Mouse (Mus musculus) brown adipose tissue, adult 24 weeks (tissue): Measurements from ENCODE around the gene Prn. TPM values are rescaled to one million over a fixed set of nuclear protein-coding genes. Genes with fewer than 3 reads are reported as not detected.
A peak's percentile ranks its signal among the peaks of the same experiment; 100 is the strongest.

Experiments used
- H3K27ac ChIP-seq: fragments of 200-500 bp; replicated peaks from 2 replicates; pipeline ENCODE4 v1.5.1; 2012; ENCODE audit warnings: low read depth, mild to moderate bottlenecking, low read length
- H3K4me1 ChIP-seq: fragments of 200-500 bp; 2 replicates; pipeline ENCODE4 v1.6.1; 2012; ENCODE audit warnings: low read length, mixed read lengths; ENCODE audit not compliant: control insufficient read depth, insufficient read depth, insufficient read length
- H3K4me3 ChIP-seq: fragments of 200-500 bp; 2 replicates; pipeline ENCODE4 v1.5.1; 2012; ENCODE audit warnings: low read depth, mild to moderate bottlenecking, low read length, moderate library complexity; ENCODE audit not compliant: insufficient read depth
- polyA plus RNA-seq: library from polyadenylated mRNA; stranded (reverse); fragments of >200 nt; gene quantifications from 2 replicates; pipeline ENCODE4 v1.2.4, GENCODE M21; 2012; ENCODE audit not compliant: missing spikeins, insufficient read depth, insufficient read length

Gene Prn
- polyA plus RNA-seq = not detected in 2 replicates

GRCm38 (mm10) chr2:131909683-131910572, at the start of gene Prn, which contains the start of gene Prnp:
Prn (plus strand) TSS chr2:131909957.
Prnp (plus strand) TSS chr2:131909928.
- Histone ChIP-seq H3K4me3 (peak within 1 kb of the TSS; percentile 69), H3K4me1 (peaks cover 33% of the 10 kb centered on the region), H3K27ac (peak within 1 kb of the TSS; percentile 71)

DNA sequence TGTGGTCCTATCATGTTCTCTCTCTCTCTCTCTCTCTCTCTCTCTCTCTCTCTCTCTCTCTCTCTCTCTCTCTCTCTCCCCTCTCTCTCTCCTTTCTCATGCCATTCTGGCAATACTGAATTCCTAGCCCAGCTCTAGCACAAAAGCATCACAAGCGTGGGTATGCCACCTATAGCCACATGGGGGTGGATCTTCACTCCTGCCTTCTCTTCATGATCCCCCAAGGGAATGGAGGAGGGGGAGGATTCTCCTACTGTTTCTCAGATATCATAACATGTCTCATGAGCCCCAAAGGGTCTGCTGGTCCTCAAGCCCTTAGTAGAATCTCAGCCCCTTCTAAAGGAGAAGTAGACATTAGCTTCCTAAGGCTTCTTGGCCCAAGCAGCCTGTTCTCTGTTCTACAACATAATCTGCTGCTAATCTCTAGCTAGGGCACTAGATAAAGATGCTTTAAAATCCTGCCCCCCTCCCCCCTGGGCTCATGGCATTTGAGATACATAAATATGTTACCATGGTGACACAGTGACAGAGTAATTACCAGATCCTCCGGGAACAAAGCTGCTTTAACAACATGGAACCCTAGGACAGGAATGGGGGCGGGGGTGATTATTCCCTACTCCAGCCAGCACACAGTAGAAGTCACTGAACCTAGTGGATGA, 47.0 kb upstream of the Prn start:
- no peak overlapping the region for H3K27ac ChIP-seq
- no peaks in the 10 kb centered on the region for H3K4me1 ChIP-seq
- H3K4me3 ChIP-seq = no peak overlapping the region

GRCm38 (mm10) chr2:131863472-131863871, 46.3 kb upstream of the Prn start:
- no peaks in the 10 kb centered on the region for H3K4me1 ChIP-seq
- no peak overlapping the region for H3K4me3 ChIP-seq
- no peak overlapping the region for H3K27ac ChIP-seq

GRCm38 (mm10) chr2:131864262-131864796, 45.4 kb upstream of the Prn start:
- H3K4me3 ChIP-seq = no peak overlapping the region
- no peaks in the 10 kb centered on the region for H3K4me1 ChIP-seq
- no peak overlapping the region for H3K27ac ChIP-seq

- Histone ChIP-seq H3K4me1 (no peaks in the 10 kb centered on the region), H3K27ac (no peak overlapping the region), H3K4me3 (no peak overlapping the region)
Observed at GRCm38 (mm10) chr2:131866676-131867075, 43.1 kb upstream of the Prn start.

GRCm38 (mm10) chr2:131868983-131869382, 40.8 kb upstream of the Prn start:
- H3K4me1 ChIP-seq = no peaks in the 10 kb centered on the region
- no peak overlapping the region for H3K27ac ChIP-seq
- no peak overlapping the region for H3K4me3 ChIP-seq

- Histone ChIP-seq H3K27ac (no peak overlapping the region), H3K4me1 (no peaks in the 10 kb centered on the region), H3K4me3 (no peak overlapping the region)
Observed at GRCm38 (mm10) chr2:131873376-131873775, 36.4 kb upstream of the Prn start.

DNA sequence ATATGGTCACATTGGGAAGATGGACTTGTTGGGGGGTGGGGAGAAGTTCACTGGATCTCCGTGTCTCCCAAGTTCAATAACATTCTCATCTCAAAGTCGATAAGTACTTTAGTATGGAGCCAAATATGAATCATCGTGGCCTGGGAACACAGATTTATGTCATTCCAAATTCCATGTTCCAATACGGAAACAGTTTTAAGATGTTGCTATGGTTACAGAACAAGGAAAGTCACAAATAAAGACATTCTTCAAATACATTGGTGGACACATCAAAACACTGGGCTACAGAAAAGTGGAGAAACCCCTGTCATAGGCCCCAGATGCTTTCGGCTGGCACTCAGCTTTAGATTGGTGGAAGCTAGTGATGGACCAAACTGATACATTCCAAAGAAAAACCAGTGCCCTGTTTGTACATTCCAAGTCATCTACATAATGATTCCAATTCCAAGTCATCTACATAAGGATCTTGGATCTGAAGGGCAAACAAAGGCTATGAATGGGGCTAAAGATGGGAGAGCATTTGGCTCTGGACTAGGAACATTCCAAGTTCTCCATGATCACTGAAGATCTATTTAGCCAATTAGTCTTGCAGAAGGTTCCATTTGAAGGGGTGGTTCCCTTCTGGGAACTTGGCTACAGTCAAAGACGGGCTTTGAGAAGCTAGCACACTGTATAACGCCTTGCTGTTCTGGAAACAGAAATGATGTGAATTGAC, 33.0 kb upstream of the Prn start:
- Histone ChIP-seq H3K4me3 (no peak overlapping the region), H3K27ac (no peak overlapping the region), H3K4me1 (no peaks in the 10 kb centered on the region)

- no peaks in the 10 kb centered on the region for H3K4me1 ChIP-seq
- no peak overlapping the region for H3K4me3 ChIP-seq
- peak overlapping the region; percentile 68 for H3K27ac ChIP-seq
Observed at GRCm38 (mm10) chr2:131881766-131882165, 28.0 kb upstream of the Prn start.

- no peak overlapping the region for H3K27ac ChIP-seq
- no peak overlapping the region for H3K4me3 ChIP-seq
- no peaks in the 10 kb centered on the region for H3K4me1 ChIP-seq
Observed at GRCm38 (mm10) chr2:131883136-131883535, 26.6 kb upstream of the Prn start.

DNA sequence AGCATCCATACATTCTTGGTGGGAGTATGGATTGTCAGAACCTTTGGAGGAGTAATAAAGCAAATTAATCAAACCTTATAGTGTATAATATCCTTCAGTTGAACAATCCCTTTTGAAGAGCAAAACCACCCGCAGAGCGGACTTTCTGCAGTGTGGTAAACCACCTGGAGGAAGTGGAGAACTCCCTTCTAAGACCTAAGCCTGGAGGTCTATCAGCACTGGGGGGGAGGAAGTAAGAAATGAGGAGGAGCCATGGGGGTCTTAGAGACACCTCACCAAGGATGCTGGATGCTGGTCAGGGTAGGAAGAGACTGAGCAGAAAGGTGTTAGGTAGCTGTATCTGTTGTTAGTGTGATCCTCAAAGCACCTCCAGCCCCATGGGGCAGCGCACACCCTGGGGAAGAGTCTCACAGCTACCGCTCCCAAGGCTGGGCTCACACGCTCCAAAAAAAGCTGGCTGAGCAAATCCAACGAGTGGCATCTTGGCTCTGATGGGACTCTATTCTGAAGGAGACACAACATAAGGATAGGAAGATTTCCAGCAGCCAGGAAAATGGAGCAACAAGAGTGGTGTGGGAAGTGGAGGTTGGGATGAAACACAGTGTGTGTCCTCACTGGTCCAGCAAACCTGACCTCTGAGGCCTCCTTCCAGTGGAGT, 23.1 kb upstream of the Prn start:
- Histone ChIP-seq H3K4me3 (no peak overlapping the region), H3K27ac (no peak overlapping the region), H3K4me1 (peaks cover 4% of the 10 kb centered on the region; the same call in 1 of the 2 replicates)

DNA sequence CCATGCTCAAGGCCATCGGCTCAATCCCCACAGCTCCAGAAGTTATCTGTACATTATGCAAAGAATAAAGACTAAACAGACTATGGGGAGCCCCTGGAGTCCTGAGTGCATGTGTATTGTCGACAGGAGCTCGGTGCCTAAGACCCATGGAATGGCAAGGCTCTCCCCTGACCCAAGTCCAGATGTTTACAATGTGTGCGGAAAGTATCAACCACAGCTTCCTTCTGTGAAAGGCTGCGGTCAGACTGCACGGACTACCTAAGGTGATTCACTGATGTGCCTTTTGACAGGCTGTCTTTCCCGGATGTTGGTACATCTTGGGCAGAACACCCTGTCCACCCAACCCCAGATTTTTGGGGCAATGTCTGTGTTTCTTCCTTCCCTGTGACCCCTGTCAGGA, 21.5 kb upstream of the Prn start:
- Histone ChIP-seq H3K4me1 (peaks cover 8% of the 10 kb centered on the region; the same call in 1 of the 2 replicates), H3K4me3 (no peak overlapping the region)

GRCm38 (mm10) chr2:131892534-131892933, 17.2 kb upstream of the Prn start:
- Histone ChIP-seq H3K4me3 (no peak overlapping the region), H3K4me1 (peaks cover 8% of the 10 kb centered on the region; the same call in 1 of the 2 replicates), H3K27ac (0 out of 2 replicates have a peak overlapping the region, but pooled peaks have one; percentile 31)

More for the DNA sequence above, 21.5 kb upstream of the Prn start:
- H3K27ac ChIP-seq = no peak overlapping the region

- H3K4me1 ChIP-seq = peaks cover 4% of the 10 kb centered on the region; the same call in 1 of the 2 replicates
- H3K4me3 ChIP-seq = no peak overlapping the region
- no peak overlapping the region for H3K27ac ChIP-seq
Observed at GRCm38 (mm10) chr2:131895106-131895505, 14.7 kb upstream of the Prn start.
